Mouse (Mus musculus): ENCODE measurements around the gene Agpat4.
A peak's percentile ranks its signal among the peaks of the same experiment; 100 is the strongest.

Agpat4 gene

DNA sequence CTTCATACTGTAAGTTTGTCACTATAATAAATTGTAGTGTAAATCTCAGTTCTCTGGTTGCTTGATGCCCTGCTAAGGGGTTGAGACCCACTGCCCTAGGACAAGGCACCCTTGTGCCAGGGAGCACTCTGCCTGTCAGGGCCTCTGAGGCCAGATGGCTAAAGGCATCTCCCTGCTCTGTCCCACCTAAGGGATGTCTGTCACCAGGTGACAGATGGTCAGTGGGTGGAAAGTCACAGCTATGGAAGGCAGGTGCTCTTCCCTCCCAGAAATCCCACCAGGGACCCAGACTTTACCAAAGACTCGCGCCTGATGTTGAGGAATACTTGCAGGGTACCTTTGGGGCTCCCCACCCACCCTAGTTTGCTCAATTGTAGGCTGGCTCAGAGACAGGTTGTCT, 42.0 kb downstream of the Agpat4 start:
- no peak for DNase-seq (ENCODE audit: low spot score in 2 of 2)

DNA sequence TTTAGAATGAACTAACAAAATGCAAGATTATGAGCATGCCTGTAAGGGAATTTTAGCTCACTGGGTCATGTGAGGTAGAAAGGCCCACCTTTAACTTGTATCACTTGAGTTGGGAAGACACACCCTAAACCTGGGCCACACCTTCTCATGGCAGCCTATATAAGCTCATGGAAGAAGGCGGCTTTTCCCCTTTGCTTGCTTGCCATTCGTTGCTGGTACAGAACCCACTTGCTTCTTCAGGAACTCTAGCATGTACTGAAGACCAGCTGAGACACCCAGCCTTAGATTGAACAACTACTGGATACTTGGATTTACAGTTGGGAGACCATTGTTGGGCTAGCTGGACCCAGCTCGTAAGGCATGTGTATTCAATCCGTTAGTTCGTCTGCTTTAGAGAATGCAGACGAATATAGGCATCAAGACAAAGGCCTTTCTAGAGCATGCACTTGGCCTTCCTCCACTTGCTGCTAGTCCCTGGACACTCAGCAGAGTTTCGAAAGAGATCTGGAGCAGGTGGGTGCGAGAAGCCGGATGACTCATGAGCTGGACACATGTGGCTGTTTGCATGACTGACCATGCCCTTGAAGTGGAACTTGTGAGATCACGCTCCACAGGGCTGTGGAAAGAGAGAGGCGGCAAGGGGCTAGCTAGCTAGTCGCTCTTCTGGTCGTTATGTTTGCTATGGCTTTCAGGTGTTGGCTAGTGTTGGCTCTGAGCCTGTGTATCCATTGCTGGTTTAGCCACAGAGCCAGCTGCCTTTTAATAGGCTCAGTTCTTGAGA, 42.7 kb downstream of the Agpat4 start:
- DNase-seq (ENCODE audit: low spot score in 2 of 2): no peak

DNA sequence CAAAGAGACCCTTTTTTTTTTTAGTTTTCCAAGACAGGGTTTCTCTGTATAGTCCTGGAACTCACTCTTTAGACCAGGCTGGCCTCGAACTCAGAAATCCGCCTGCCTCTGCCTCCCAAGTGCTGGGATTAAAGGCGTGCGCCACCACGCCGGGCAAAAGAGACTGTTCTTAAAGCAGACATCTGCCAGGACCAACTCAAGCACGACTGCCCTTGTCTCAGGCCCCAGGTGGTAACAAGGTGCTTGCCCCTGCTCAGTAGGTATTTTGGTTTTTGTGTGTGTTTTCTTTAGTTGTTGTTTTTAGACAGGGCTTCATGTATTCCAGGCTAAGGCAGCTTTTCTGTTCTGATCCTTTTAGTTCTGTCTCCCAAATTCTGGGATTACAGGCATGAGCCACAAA, 43.4 kb downstream of the Agpat4 start:
- no peak for DNase-seq (ENCODE audit: low spot score in 2 of 2)

DNA sequence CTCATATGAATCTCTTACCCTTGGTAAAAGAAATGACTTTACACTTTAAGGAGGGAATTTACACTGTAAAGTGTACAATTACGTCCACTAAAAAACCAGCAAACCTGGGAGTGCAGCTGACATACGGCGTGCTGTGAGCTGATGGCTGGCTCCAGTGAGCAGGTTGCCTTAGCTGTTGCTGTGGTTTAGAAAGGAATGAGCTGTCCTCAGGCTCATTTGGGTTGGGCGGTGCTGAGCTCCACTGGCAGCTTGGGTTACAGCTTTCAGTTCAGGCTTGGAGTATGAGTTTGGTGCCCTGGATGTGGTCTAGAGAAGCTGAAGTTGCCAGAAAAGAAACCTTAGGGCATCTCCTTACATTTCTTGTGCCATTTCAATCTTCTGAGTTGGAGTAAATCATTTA, 44.3 kb downstream of the Agpat4 start:
- no peak for DNase-seq (ENCODE audit: low spot score in 2 of 2)

DNA sequence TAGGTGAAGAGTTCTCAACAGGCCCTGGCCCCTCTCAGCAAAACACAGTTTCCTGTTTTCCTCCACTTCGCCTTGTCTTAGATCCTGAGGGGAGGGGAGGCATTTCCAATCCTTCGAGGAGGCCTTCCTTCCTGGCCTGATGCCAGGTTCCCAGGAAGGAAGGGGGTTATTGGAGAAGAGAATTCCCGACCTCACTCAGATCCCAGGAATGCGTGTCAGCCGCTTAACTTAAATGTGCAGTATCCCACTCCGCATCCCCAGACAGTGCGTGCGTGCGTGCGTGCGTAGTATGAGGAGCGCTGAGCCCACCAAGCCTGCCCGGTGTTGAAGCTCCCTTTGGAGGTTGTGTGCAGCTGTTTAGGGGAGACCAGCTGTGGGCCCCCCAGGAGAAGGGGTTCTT, 44.9 kb downstream of the Agpat4 start:
- no peak for DNase-seq (ENCODE audit: low spot score in 2 of 2)

DNA sequence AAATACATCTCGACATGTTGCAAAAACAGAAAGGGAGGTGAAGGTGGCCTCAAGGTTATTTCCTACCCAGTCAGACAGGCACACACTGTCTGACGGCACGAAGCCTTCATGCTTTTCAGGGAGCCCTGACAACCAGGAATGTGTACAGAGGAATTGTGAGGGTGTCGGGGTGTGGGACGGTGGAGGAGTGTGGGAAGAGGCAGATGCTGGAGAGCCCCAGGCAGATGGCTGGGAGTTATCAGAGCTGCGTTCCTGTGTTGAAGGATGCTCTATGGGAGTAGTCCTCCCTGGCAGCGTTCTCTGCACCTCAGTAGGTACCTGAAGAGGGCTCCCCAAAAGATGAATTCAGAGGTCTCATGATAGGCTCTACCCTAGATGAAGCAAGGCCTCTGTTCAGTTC, 45.4 kb downstream of the Agpat4 start:
- peak; percentile 64 to 79 for DNase-seq (ENCODE audit: low spot score in 2 of 2)

DNA sequence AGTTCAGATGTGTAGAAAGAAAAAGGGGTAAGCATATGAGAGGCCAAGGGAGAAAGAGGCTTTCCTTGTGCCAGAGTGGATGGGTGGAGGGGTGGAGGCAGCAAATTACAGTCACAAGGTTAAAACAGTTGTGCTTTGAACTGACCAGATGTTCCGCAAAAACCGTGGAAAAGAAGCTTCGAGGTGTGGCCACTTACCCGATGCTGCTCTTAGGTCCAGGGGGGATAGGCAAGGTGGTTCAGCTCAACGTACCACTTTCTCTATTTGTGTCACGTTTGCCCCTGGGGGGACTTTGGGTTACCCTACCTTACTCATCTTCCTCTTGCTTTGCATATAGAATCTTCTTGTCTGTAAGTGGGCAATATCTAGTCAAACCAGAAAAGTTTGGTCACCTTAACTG, 46.0 kb downstream of the Agpat4 start:
- DNase-seq (ENCODE audit: low spot score in 2 of 2): no peak

DNA sequence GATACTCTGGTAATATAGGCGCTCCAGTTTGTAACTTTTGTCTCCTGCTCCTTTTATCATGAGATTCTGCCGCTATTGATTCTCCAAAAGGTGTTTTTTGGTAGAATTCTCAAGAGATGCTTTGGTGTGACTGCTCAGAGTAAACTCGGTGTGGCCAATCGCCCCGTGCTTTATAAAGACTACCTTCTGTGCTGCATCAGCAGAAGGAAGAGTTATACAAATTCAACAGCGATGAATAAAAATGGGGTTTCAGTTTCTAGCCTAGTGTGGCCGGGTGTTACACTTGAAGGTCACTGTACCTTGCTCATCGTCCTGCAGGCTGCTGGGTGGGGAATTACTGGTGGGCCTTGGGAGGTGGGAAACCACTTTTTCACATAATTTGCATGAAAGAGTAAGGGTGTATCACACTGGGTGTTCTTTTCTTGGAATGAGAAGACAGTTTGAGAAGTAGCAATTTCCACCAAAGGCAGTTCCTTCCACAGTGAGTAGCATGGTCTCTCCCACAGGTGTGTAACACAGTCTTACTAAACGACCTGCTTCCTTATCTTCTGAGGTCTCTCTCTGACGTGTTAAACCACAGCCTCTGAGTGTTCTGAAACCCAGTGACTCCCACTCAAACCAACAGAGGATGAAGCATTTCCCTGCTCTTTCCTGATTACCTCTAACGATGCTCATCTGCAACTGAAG, 46.6 kb downstream of the Agpat4 start:
- no peak for DNase-seq (ENCODE audit: low spot score in 2 of 2)

DNA sequence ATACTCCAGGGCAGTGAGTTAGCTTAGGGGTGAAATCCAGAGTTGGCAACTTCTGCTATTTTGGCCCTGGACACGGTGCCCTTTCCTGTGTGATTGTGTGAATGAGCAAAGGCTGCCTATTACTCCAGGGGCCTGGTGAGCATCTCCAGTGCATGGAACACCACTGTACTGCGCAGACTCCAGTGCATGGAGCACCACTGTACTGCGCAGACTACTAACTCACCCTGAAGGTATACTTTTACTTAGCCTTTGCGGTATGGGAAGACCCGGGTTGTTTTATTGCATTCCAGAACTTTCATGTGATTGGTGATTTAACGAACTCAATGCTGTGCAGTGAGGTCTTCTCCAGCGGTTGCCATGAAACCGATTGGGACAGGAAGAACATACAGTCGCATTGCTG, 47.2 kb downstream of the Agpat4 start:
- no peak for DNase-seq (ENCODE audit: low spot score in 2 of 2)

DNA sequence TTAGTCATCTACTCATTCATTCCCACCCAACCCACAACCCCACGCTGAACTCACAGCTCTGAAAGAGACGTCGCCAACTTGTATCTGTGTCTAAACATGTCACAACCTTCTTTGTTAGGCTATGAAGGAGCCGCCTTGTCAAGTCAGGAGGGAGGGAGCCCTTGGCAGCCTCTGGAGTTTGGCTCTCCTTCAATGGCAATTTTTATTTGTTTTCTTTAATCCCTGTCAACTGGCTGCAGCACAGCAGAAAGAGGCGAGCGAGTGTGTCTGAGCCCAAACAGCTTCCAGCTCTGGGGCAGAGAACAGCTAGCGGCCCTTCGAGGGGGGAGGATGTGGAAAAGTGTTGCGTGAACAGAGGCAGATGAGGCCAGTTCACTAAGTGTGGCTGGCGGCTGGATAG, 50.0 kb downstream of the Agpat4 start:
- DNase-seq (ENCODE audit: low spot score in 2 of 2): peak; percentile 47 to 54

DNA sequence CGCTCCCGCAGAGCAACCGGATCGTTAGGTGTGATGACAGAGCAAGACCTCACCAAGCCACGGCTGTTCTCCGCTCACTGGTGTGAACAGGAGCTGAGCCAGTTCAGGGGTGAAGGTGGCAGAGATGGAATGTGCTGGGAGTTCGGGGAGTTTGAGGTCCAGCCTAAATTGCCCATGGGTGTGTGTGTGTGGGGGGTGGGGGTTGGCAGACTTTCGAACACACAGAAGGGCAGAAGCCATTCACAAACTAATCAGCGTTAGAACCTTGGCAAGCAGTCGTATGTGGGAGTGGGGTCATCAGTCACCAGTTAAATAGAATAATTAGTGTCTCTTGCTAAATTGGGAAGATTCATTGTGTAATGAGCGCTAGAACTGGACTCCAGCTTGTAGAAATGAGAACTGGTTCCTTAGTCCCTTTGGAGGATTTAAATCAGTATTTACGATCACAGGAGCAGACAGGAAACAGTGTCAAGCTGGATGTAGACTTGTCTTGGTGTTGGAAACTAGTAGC, 50.9 kb downstream of the Agpat4 start:
- DNase-seq (ENCODE audit: low spot score in 2 of 2): no peak

DNA sequence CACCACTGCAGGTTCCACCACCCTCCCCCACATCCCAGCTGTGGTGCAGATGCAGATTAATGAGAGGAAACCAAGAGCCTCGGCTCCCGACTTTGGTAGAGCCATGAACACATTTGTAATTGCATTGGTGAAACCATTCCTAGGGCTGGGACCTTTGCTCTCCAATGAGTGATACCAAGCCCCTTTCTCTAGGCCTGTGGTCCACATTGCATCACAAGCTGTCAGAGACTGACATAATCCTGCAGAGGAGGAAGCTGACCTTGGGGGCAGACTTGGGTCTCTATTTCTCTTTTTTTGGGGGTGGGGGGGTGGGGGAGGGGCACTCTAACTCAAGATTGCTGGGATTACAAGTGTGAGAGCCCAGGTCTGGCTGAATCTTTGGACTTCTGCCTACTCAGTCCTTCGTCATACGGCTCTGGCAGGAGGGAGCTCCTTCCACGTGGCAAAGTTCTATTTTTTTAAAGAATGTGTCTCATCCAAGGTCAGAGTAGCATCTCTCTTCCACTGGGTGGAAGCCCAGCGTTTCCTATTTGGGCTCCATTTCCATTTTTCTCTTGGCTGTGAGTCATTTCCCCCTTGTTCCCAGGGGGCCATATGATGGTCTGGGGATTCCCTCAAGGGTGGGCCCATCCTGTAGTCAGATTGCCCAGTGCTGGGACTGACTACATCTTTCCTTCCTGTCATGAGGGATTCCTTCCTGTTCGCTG, 52.4 kb downstream of the Agpat4 start:
- no peak for DNase-seq (ENCODE audit: low spot score in 2 of 2)

DNA sequence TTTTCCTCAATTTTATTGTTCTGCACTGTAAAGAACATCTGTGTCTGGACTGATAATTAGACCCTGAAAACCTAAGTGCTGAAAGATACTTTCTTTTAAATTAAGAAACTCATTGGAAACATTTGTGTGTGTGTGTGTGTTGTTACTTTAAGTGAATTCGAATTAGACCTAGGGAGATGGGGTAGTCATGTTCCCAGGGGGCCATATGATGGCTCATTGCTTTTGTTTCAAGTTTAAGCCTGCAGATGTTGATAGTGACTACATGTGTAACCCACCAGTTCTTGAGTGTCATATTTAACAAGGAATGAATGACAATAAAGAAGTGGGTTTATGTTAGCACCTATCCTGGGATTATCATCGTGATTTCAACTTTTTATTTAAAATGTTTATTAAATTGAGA, 53.2 kb downstream of the Agpat4 start:
- no peak for DNase-seq (ENCODE audit: low spot score in 2 of 2)

DNA sequence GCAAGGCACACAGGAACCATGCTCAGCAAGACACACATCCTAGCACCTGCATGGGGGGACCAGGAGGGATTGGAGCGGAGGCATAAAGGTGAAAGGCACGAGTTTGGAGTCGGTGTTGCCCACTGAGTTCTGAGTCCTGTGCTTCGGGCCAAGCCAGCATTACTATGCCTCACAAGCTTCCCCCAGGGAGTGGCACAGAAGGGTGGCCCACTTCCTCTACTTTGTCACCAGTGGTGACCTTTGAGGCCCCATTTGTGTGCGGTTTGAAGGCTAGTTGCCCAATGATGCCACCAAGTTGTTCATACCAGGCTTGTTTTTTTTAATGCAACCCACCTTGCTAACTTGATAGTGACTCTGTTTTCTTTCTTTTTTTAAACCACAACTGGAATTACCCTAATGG, 55.7 kb downstream of the Agpat4 start:
- DNase-seq (ENCODE audit: low spot score in 2 of 2): no peak

DNA sequence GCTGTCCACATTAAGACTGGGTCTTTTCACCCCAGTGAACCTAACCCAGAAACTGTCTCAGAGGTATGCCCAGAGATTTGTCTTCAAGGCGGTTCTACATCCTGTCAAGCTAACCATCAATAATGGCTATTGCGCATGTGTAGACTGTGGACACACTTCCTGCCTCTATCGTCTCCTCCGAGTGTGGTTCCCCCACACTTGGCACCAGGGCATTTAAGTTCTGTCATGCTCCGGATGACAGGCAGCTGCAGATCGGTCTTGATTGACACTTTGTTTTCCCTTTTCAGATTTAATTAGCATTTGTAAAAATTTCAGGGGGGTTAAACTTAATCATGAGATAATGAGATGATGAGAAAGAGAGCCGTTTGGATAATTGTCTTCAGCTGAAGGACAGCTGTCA, 56.4 kb downstream of the Agpat4 start:
- DNase-seq (ENCODE audit: low spot score in 2 of 2): no peak

DNA sequence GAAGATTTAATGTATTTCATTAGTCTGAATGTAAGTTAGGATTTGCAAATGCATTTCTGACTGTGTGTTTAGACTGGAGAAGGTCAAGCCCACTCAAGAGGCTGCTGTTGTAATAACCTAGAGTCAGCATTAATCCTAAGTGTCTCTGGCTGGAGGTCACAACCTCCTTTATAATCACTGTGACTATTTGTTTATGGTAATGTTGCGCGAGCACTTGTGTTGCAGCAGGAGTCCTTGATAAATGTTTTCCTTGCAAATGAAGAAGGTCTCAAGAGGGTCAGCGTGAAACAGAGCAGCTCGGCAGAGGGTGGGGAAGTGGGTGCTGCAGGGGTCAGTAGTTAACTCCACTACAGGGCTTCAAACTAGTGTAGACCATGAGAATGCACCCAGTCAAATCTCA, 57.1 kb downstream of the Agpat4 start:
- no peak for DNase-seq (ENCODE audit: low spot score in 2 of 2)

DNA sequence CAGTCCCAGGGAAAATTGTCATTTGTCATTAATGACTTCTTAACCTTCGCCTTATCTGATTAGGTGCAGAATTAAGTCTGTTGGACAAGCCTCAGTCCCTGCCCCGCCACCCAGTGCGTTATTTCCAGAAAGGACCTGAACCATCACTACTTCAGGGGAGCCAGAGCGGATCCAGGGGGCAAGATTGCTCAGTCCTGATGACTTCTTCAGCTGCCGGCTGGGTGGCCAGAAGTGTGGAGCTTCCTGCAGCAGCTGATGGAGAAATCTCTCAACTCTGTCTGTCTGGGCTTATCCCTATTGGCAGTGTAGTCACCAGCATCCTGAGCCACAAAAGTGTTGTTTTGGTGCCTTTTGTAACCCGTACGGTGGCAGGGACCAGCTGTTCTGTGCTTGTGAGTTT, 60.8 kb downstream of the Agpat4 start:
- DNase-seq (ENCODE audit: low spot score in 2 of 2): no peak

DNA sequence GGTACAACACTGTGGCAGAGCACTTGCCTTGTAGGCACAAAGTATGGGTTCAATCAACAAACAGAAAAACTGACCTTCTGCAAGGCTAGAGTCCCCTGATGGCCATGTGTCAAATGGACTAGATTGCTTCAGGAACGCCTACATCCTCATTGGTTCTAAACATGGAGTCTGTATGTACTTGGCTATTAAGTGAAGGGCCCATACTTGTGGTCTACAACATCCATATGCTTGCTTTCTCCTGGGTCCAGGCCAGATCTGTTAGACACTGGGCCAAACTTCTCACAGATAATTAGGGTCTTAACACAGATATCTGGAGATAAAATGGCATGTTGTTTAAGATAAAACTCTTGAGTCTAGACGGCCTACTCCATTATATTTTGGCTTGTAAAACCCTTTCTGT, 61.3 kb downstream of the Agpat4 start:
- no peak for DNase-seq (ENCODE audit: low spot score in 2 of 2)

DNA sequence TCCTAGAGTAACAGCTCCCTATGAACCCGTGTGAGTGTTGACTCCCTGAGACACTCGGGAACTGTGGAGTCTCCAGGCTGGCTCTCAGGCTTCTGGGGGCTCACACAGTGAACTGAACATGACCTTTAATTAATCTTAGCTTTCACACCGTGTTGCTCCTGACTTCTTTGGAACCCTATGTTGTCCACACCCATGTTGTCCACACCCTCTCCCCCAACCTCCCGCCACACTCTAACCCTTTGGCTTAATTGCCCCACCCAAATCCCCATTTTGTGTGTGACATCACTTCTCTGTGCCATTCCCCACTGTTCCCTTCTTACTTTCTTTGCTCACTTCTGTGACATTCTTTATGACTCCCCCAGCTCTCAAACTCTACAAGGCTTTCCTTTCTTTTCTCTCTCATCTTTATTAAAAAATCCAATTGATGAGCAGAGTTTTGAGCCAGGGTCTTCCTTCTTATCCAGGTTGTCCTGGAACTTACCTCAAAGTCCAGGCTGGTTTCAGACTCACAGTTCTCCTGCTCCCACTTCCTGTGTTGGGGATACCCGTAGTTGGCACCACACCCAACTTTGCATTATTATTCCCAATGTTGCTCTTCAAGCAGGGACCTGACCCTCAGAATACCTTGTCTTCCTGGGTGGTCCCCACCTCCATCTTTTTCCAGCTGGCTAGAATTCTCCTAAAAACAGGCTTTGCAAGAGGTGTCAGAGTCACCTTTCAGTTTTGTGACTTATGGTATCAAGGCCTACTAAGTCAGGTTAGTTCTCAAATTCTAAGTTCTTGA, 64.4 kb downstream of the Agpat4 start:
- no peak for DNase-seq (ENCODE audit: low spot score in 2 of 2)

DNA sequence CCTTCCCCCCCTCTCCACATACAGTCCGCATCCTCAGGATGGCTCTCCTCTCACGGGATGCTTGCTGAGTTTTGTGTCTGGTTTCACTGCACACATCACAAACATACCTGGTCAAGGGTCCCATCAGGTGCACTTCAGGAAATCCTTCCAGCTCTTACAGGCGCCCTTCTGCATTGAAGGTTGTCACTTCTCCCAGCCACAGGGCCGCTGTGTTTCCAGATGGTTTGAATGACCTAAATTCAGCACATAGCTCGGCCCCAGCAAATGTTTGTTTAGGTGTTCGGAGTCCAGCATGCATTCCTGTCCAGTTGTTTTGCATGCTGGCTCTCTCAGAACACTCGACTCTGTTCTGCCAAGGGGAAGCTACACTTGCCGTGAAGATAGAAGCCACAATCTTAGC, 65.8 kb downstream of the Agpat4 start:
- DNase-seq (ENCODE audit: low spot score in 2 of 2): no peak

DNA sequence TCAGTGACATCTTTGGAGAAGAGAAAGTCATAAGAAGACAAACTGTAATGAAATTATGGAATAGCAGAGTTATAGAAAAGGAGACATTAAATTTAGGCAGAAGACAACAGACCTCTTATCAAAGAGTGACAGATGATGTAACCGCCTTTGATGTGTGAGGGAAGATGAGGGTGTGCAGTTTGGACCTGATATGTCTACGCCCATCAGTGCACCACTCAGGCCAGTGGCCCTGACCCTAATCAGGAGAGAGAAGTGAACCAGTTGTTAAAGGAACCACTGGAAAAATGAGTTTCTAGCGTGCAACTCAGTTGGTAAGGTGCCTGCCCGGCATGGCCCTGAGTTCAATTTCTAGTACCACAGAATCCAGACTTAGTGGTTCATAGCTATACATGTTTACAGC, 67.4 kb downstream of the Agpat4 start:
- DNase-seq (ENCODE audit: low spot score in 2 of 2): no peak

DNA sequence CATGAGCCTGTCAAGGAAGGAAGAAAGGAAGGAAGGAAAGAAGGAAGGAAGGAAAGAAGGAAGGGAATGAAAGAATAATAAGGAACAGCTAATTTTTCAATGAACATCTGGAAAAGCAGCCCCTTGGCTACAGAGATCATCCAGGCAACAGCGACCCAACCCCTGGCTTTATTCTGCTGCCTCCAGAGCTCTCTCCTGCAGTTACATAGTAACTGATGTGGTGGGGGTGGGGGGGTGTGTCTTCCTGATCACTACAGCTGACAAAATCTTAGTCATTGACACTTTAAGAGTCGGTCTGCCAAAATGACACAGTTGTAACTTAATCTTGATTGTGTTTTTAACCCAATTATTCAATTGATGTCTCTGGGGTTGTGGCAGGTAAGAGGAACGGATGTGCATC, 67.8 kb downstream of the Agpat4 start:
- no peak for DNase-seq (ENCODE audit: low spot score in 2 of 2)
